Mouse (Mus musculus) ovary, adult 18-20 months (tissue): ENCODE data around the gene Med12l.
A peak's percentile ranks its signal among the peaks of the same experiment; 100 is the strongest.

ENCODE experiments used
- DNase-seq: peaks from one replicate; pipeline ENCODE4 v3.0.0; 2022; ENCODE audit warnings: low spot score, mixed read lengths

The Med12l gene

DNA sequence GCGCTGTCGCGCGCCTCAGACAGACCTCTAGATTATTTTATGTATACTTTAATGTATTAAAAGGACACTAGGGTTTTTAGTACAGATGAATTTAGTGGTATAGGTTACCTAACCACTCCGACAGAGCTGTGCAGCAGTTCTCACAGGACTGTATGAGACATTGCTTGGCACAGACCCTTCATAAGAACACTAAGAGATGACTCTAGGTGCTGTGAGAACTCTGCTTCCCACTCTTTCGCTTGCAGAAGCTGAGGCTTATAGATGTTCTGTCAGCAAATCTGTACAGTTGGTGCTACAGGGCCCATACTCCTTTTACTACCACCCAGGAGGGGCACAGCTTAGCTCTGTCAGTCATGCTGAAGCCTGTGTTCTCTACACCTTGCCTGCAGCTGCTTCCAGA is 186.0 kb downstream of the Med12l start:
- no peak for DNase-seq

DNA sequence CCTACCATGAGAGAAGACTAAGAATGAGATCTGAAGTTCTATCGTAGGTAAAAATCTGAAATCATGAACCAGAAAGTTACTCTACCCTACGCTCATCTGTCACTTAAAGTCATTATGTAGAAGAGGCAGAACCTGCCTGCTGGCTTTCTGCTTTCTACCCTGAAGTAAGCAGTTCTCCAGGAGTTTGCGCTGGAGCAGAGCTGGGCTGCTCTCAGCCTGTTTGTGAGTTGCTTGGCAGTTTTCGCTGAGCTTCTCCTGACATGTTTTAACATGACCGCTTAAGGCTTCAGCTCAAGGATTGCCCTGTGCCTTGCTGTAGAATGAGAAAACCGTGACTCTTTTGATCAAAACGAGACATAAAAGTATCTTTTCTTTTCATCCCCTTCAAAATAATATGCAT is 188.5 kb downstream of the Med12l start:
- no peak for DNase-seq

DNA sequence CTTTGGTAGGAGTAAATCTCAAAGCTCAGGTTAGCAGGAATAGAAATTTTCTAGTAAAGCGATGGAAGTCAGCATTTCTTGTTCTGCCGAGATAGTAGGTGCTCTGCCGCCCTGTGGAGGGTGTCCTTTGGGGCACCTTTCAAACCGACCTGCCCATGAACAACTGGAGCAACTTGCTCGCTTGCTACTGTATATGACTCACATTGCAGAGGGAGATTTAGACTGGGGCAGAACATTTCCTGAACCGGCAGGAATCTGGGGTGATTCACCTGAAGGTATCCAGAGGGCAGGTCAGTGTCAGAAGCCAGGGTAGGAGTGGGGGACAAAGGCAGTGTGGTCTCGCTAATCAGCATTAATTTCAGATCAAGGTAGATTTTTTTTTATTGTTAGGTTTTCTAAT is 189.3 kb downstream of the Med12l start, which contains the start of gene Gpr87:
Gpr87 (minus strand) TSS at position 167 of the 400 bp plus-strand sequence.
- DNase-seq = no peak

DNA sequence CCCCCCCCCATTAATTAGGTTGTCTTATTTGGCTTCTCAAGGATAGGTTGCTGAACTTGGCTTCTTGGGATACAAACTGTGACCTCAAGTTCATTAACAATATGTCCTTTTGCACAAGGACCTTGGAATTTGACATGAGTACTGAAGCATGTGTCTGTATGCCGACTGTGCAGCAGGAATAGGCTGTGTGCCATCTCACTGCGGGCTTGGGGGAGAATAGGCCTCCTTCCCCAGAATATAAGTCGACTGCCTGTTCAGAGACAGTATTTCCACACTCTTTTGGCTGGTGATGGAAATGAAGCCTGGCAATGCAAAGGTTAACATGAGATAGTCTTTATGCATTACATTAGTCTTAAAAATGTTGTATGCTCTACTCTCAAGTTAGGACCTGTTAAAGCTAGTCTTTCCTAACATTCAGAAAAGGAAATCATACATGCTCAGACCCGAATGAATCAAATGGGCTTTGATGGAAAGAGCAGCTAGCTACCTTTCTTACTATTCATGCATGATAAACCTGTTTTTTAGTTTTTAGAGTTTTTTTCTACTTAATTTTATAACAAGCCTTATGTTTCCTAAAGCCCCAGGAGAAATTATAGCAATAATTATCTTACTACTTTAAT is 191.8 kb downstream of the Med12l start:
- no peak for DNase-seq

- DNase-seq = no peak
Measured at GRCm38 (mm10) chr3:59203802-59204520, 198.3 kb downstream of the Med12l start.

DNA sequence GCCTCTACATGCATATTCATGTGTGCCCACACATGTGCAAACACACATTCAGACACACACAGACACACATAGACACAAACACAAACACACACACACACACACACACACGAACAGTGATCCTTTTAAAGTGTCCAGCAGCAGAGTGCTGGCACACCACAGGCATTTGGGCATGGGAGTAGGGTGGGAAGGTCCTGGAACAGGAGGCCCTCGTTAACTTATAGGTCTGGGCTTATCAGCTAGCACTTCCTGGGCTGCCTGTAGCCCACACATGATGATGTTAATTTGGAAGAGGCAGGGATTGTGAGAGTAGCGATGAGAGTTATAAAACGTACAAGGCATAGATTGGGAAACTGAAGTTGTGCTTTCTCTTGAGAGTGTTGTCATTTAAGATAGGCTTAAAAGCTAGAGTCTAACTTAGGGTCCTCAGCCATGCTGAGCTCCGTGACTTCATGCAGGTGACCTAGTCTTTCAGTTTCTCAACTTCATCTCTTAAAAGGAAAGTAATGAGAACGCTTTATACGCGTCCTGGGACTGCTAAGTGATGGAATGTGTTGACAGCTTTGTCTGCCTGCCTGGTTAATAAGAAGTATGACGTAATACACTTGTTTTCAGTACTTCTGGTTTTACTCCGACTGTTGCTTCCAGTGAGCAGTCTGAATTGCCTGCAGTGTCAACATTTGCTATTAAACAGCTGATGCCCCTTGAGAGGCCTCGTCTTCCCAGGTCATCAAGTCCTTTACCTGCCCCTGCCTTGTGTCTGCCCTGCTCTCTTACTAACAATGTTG is 199.3 kb downstream of the Med12l start:
- no peak for DNase-seq

DNA sequence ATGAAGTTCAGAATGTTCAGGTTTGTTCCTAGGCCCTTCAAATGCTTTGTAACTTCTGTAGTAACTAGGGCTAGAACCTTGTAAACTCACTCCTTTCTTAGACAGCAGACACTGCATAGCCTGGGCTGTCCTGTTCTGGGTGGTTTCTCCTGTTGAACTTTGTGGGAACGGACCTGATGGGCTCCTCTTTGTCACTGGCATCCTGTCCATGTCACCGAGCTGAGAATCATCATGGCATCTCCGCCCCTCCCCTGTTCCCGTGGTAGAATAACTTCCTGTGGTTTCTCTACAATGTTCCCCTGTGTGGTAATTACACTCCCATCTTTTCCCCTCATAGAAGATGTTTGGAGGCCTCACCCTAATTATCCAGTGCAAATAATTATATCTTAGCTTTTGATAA is 200.3 kb downstream of the Med12l start:
- no peak for DNase-seq

GRCm38 (mm10) chr3:59208650-59209548 is 203.3 kb downstream of the Med12l start:
- no peak for DNase-seq

GRCm38 (mm10) chr3:59210089-59210488 is 204.5 kb downstream of the Med12l start:
- no peak for DNase-seq

- DNase-seq = no peak
Measured at GRCm38 (mm10) chr3:59210727-59211126, 205.1 kb downstream of the Med12l start, which contains the start of gene P2ry13. Gene P2ry13, minus strand, starts transcription at chr3:59210882.

DNA sequence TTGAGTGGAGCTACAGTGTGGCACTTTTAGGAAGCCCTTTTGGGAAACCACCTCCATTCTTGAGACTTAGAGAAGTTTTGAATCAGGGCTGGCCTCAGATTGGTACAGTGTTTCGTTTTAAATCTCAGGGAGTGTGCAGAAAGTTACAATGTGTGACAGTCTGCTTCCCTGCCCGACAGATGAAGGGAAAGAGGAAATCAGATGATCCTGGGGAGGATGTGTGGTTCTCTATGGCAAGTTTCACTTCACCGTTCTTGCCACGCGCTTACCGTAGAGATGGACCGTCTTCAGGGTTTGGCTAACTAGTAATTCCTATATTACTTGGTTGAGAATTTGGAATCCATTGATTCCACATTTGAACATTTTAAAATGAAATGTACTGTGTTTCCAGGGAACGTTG is 206.2 kb downstream of the Med12l start:
- no peak for DNase-seq

DNA sequence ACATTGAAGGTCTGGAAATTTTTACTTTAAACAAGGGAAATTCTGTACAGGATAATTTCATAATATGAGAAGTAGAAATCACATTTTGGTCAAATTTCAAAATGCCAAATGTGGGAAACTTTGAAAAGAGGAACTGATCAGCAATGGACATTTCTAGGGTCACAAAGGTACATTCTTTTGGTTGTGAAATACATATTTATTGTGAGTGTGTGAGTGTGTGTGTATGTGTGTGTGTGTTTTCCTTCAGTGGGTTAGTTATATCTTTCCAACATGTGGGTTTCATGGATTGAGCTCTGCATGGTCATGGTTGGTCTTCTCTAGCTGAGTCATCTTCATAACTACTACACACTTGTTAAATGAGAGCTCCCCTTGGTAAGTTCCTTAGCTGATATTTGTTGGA is 206.8 kb downstream of the Med12l start:
- no peak for DNase-seq

DNA sequence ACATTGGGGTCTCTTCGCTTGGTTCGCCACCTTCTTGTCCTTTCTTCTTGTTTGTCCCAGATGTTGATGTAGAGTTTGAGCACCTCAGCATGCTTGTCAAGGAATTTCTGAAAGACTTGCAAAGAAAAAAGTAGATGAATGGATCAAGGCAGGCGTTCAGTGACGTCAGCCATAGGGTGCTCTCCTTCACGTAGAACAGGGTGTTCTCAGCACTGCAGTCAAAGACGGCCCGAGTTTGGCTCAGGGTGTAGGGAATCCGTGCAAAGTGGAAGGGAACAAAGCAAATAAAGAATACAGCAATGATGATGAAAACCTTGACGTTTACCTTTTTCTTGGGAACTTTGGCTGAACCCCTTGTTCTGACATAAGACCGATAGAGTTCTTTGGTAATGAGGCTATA is 211.6 kb downstream of the Med12l start:
- no peak for DNase-seq

DNA sequence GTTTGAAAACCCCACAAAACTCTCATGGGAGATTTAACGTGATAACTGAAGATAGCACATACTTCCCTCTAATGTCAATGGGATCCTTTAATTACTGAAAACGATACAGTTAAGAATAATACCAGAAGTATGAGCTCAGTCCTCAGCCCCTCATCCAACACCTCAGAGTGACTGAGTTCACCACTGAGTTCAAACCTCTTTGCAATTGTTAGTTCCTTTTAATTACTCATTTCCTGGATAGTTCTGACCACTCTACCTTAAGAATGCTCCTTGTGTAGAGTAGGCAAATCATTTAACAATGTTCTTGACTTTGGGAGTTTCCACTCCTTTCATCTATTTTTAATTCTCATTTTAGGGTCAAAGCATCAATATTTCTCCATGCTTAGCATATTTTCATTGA is 213.7 kb downstream of the Med12l start:
- DNase-seq = no peak

- DNase-seq = no peak
Measured at GRCm38 (mm10) chr3:59222303-59222702, 216.7 kb downstream of the Med12l start.

- DNase-seq = no peak
Measured at GRCm38 (mm10) chr3:59225411-59225810, 219.8 kb downstream of the Med12l start.

GRCm38 (mm10) chr3:59227696-59228095 is 222.1 kb downstream of the Med12l start:
- no peak for DNase-seq

GRCm38 (mm10) chr3:59228730-59229551 is 223.3 kb downstream of the Med12l start:
- no peak for DNase-seq

- no peak for DNase-seq
Measured at GRCm38 (mm10) chr3:59230912-59231311, 225.3 kb downstream of the Med12l start.

GRCm38 (mm10) chr3:59234878-59235277 is 229.3 kb downstream of the Med12l start:
- DNase-seq = no peak

- DNase-seq = peak; percentile 12
Measured at GRCm38 (mm10) chr3:59243384-59243783, 237.8 kb downstream of the Med12l start.
